Mouse (Mus musculus) limb, embryonic 10.5 days (tissue): ENCODE results near the gene Ncoa3. TPM values are rescaled to one million over a fixed set of nuclear protein-coding genes. Genes with fewer than 3 reads are reported as not detected.
A peak's percentile ranks its signal among the peaks of the same experiment; 100 is the strongest.

Experiments
- DNase-seq: peaks from one replicate; pipeline ENCODE4 v3.0.0-alpha.2; 2017; ENCODE audit warnings: low spot score
- H3K27ac ChIP-seq: fragments of 300-500 bp; sonication (generic); 2 replicates; pipeline ENCODE4 v1.5.1; 2016; ENCODE audit warnings: mild to moderate bottlenecking
- H3K27me3 ChIP-seq: fragments of 300-500 bp; sonication (generic); 2 replicates; pipeline ENCODE4 v1.6.1; 2016; ENCODE audit warnings: low read depth, mild to moderate bottlenecking; ENCODE audit not compliant: poor library complexity, severe bottlenecking
- H3K36me3 ChIP-seq: fragments of 300-500 bp; sonication (generic); 2 replicates; pipeline ENCODE4 v1.6.1; 2016; ENCODE audit warnings: mild to moderate bottlenecking, moderate library complexity
- H3K4me1 ChIP-seq: fragments of 300-500 bp; sonication (generic); 2 replicates; pipeline ENCODE4 v1.6.1; 2016
- H3K4me3 ChIP-seq: fragments of 300-500 bp; sonication (generic); 2 replicates; pipeline ENCODE4 v1.5.1; 2016; ENCODE audit warnings: mild to moderate bottlenecking, moderate library complexity
- H3K9me3 ChIP-seq: fragments of 300-500 bp; sonication (generic); replicated peaks from 2 replicates; pipeline ENCODE4 v1.6.1; 2016; ENCODE audit warnings: mild to moderate bottlenecking
- WGBS: fragments of 180-500 bp; shearing (Covaris S2); methylation state at CpG from one replicate; pipeline ENCODE4 v1.1.7; 2016; 5-methylcytosine and 5-hydroxymethylcytosine counted together
- polyA plus RNA-seq: library from polyadenylated mRNA; unstranded; fragments of >200 nt; fragmentation: Nextera tagmentation; extraction: Ambion mirVana; gene quantifications from 2 replicates; pipeline ENCODE4 v1.2.1, GENCODE M21; 2016

The Ncoa3 gene
- polyA plus RNA-seq, 1 experiment from 2014 or later, result 15.5 TPM

- Histone ChIP-seq H3K4me1 (peaks cover 22% of the 10 kb centered on the region), H3K4me3 (no peak overlapping the region), H3K27me3 (no peaks in the 10 kb centered on the region), H3K9me3 (no peaks in the 10 kb centered on the region), H3K36me3 (peaks cover 98% of the 10 kb centered on the region), H3K27ac (no peak overlapping the region)
- DNase-seq, result no peak
- 92% methylated on average over 6 of the region's 6 CpGs for WGBS
These were observed 103.9 kb downstream of the Ncoa3 start for GRCm38 (mm10) chr2:166096300-166096699.

GRCm38 (mm10) chr2:166096834-166097233, 104.4 kb downstream of the Ncoa3 start:
- Histone ChIP-seq H3K4me3 (no peak overlapping the region), H3K9me3 (no peaks in the 10 kb centered on the region), H3K36me3 (peaks cover 98% of the 10 kb centered on the region), H3K27me3 (no peaks in the 10 kb centered on the region), H3K27ac (no peak overlapping the region), H3K4me1 (peaks cover 17% of the 10 kb centered on the region)
- DNase-seq, result no peak
- 100% methylated on average over 1 of the region's 1 CpGs for WGBS

- Histone ChIP-seq H3K4me3 (no peak overlapping the region), H3K36me3 (peaks cover 98% of the 10 kb centered on the region), H3K27ac (no peak overlapping the region), H3K4me1 (peaks cover 12% of the 10 kb centered on the region), H3K27me3 (no peaks in the 10 kb centered on the region), H3K9me3 (no peaks in the 10 kb centered on the region)
- DNase-seq, result no peak
- 88% methylated on average over 18 of the region's 18 CpGs for WGBS
These were observed 105.2 kb downstream of the Ncoa3 start for GRCm38 (mm10) chr2:166097443-166098291.

- Histone ChIP-seq H3K27me3 (no peaks in the 10 kb centered on the region), H3K27ac (no peak overlapping the region), H3K4me1 (peaks cover 15% of the 10 kb centered on the region), H3K36me3 (peaks cover 98% of the 10 kb centered on the region), H3K4me3 (no peak overlapping the region), H3K9me3 (no peaks in the 10 kb centered on the region)
- no peak for DNase-seq
- 83% methylated on average over 15 of the region's 15 CpGs for WGBS
These were observed 106.0 kb downstream of the Ncoa3 start for GRCm38 (mm10) chr2:166098292-166098933.

GRCm38 (mm10) chr2:166100309-166101262, 108.2 kb downstream of the Ncoa3 start:
- H3K36me3 ChIP-seq, result peaks cover 96% of the 10 kb centered on the region
- H3K27me3 ChIP-seq, result no peaks in the 10 kb centered on the region
- peaks cover 15% of the 10 kb centered on the region for H3K4me1 ChIP-seq
- 91% methylated on average over 21 of the region's 21 CpGs for WGBS
- no peak for DNase-seq
- no peaks in the 10 kb centered on the region for H3K9me3 ChIP-seq
- H3K4me3 ChIP-seq, result no peak overlapping the region
- no peak overlapping the region for H3K27ac ChIP-seq

- H3K4me3 ChIP-seq, result no peak overlapping the region
- H3K9me3 ChIP-seq, result no peaks in the 10 kb centered on the region
- no peak for DNase-seq
- H3K4me1 ChIP-seq, result peaks cover 20% of the 10 kb centered on the region
- WGBS, result 83% methylated on average over 7 of the region's 7 CpGs
- H3K27ac ChIP-seq, result no peak overlapping the region
- H3K36me3 ChIP-seq, result peaks cover 97% of the 10 kb centered on the region
- H3K27me3 ChIP-seq, result no peaks in the 10 kb centered on the region
These were observed 110.5 kb downstream of the Ncoa3 start for GRCm38 (mm10) chr2:166102893-166103292.

- no peak for DNase-seq
- no peaks in the 10 kb centered on the region for H3K27me3 ChIP-seq
- 77% methylated on average over 9 of the region's 9 CpGs for WGBS
- no peaks in the 10 kb centered on the region for H3K9me3 ChIP-seq
- H3K27ac ChIP-seq, result no peak overlapping the region
- no peak overlapping the region for H3K4me3 ChIP-seq
- H3K36me3 ChIP-seq, result peaks cover 93% of the 10 kb centered on the region
- peaks cover 30% of the 10 kb centered on the region for H3K4me1 ChIP-seq
These were observed 113.5 kb downstream of the Ncoa3 start for GRCm38 (mm10) chr2:166105911-166106310.

GRCm38 (mm10) chr2:166106631-166107030, 114.2 kb downstream of the Ncoa3 start:
- Histone ChIP-seq H3K9me3 (no peaks in the 10 kb centered on the region), H3K4me1 (peaks cover 35% of the 10 kb centered on the region), H3K36me3 (peaks cover 93% of the 10 kb centered on the region), H3K4me3 (no peak overlapping the region), H3K27me3 (no peaks in the 10 kb centered on the region), H3K27ac (no peak overlapping the region)
- DNase-seq, result no peak
- WGBS, result 75% methylated on average over 2 of the region's 2 CpGs

GRCm38 (mm10) chr2:166107911-166108310, 115.5 kb downstream of the Ncoa3 start:
- Histone ChIP-seq H3K36me3 (peaks cover 93% of the 10 kb centered on the region), H3K4me1 (peaks cover 42% of the 10 kb centered on the region), H3K27me3 (no peaks in the 10 kb centered on the region), H3K27ac (no peak overlapping the region), H3K4me3 (no peak overlapping the region), H3K9me3 (no peaks in the 10 kb centered on the region)
- no peak for DNase-seq
- 85% methylated on average over 5 of the region's 5 CpGs for WGBS

- no peaks in the 10 kb centered on the region for H3K27me3 ChIP-seq
- no peak overlapping the region for H3K27ac ChIP-seq
- DNase-seq, result peak; percentile 93
- no peaks in the 10 kb centered on the region for H3K9me3 ChIP-seq
- peaks cover 41% of the 10 kb centered on the region for H3K4me1 ChIP-seq
- WGBS, result 29% methylated on average over 4 of the region's 4 CpGs
- H3K36me3 ChIP-seq, result peaks cover 93% of the 10 kb centered on the region
- H3K4me3 ChIP-seq, result no peak overlapping the region
These were observed 115.9 kb downstream of the Ncoa3 start for GRCm38 (mm10) chr2:166108326-166108725.

- 88% methylated on average over 8 of the region's 8 CpGs for WGBS
- no peak for DNase-seq
These were observed 118.3 kb downstream of the Ncoa3 start for GRCm38 (mm10) chr2:166110764-166111163.

GRCm38 (mm10) chr2:166111238-166111637, 118.8 kb downstream of the Ncoa3 start:
- Histone ChIP-seq H3K4me1 (peaks cover 40% of the 10 kb centered on the region), H3K27ac (no peak overlapping the region; the same call in 1 of the 2 replicates), H3K27me3 (no peaks in the 10 kb centered on the region), H3K36me3 (peaks cover 94% of the 10 kb centered on the region), H3K9me3 (no peaks in the 10 kb centered on the region), H3K4me3 (no peak overlapping the region)
- DNase-seq, result no peak
- WGBS, result 87% methylated on average over 2 of the region's 2 CpGs

More at GRCm38 (mm10) chr2:166110764-166111163, 118.3 kb downstream of the Ncoa3 start:
- H3K4me3 ChIP-seq, result no peak overlapping the region
- H3K9me3 ChIP-seq, result no peaks in the 10 kb centered on the region
- H3K36me3 ChIP-seq, result peaks cover 94% of the 10 kb centered on the region
- no peaks in the 10 kb centered on the region for H3K27me3 ChIP-seq
- H3K4me1 ChIP-seq, result peaks cover 41% of the 10 kb centered on the region
- no peak overlapping the region; the same call in 1 of the 2 replicates for H3K27ac ChIP-seq
